Mouse (Mus musculus): ENCODE data around the gene Trpc4ap.

DNA sequence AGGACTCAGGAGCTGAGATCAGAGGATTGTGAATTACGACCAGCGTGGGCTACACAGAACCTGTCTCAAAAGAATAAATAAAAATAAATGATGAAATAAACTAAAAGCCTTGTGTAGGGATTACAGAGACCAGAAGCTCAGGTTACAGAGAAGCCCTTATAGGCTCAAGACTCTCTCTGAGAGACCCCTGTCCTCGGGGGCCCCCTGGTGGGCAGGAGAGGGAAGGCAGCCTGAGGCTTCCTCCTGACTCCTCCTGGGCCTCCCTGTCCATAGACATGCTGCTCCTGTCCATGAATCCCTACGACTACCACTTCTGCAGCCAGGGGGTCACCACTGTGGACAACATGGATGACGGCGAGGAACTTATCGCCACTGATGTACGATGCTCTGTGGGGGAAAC is 72.4 kb downstream of the Trpc4ap start:
- TF ChIP-seq POLR2A (IDR thresholded peaks at IDR 0.05; ENCODE audit: low read depth, low read length): no peak
- peak; percentile 98 for TF ChIP-seq CTCF (IDR thresholded peaks at IDR 0.05; ENCODE audit: extremely low read depth, insufficient read length, insufficient replicate concordance, low read depth, low read length)
